Mouse (Mus musculus) cerebellum, postnatal 14 days (tissue): ENCODE data around the gene Trmt1.

ENCODE experiments used
- DNase-seq, 2 experiments: peaks; one replicate each; pipeline ENCODE4 v3.0.0; 2021; ENCODE audit warnings: mixed read lengths in 2 of 2

The Trmt1 gene

DNA sequence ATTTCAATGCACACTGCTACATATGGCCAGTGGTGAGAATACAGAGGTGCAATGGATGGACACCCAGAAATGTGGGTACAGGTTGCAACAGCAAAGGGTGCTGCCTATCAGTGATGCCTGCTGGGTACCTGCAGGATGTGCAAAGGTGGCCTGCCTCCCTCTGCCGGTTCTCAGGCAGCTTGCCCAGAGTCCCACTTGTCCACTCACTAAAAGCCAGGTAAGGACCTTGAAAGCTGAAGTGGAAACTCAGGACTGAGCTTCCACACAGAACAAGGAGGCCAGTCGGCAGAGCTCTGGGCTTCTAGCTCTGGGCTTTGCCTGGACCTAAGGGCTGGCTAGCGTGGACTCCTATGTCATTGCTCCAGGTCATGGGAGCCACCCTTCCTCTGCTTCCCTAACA, 25.2 kb downstream of the Trmt1 start:
- DNase-seq, result no peak

DNA sequence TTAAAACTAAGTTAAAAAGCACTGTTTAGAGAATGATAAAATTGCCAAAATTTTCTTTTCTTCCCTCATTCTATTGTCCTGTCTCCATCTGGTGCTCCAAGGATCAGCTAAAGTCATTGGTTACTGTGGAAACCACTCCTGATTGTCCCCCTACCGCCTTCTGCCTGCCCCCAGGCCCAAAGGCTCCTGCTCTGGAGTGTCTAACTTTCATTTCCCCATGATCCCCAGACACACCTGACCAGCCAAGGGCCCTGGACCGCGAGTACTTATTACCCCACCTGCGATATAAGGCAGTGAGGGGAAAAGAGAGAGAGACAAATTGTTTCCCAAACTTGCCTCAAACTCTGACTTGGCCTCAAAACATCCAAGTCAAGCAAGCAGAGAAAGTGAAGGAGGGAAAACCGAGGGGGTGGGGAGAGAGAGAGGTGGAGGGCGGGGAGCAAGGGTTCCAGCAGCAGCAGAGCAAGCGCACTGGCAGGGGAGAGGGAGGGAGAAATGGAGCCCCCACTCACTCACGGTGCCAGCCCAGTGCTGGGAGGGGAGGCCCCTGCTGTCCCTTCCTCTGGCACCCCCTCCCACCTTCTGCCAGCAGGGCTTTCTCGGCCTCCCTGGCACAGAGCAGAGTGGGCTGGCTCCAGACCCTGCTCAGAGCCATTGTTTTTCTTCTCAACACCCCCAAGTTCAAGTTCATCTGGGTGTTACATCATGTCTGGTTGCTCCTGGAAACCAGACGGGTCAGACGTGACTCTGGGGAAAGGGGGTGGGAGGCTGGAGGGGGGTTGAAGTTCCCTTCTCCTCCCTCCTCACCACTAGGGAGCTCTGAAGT, 26.0 kb downstream of the Trmt1 start:
- DNase-seq, result peak; percentile 52 to 68

- DNase-seq, result no peak
Observed at GRCm38 (mm10) chr8:84712759-84713120, 26.6 kb downstream of the Trmt1 start.

GRCm38 (mm10) chr8:84713381-84713780, 27.3 kb downstream of the Trmt1 start:
- no peak for DNase-seq

GRCm38 (mm10) chr8:84714161-84714560, 28.1 kb downstream of the Trmt1 start:
- DNase-seq, result no peak

DNA sequence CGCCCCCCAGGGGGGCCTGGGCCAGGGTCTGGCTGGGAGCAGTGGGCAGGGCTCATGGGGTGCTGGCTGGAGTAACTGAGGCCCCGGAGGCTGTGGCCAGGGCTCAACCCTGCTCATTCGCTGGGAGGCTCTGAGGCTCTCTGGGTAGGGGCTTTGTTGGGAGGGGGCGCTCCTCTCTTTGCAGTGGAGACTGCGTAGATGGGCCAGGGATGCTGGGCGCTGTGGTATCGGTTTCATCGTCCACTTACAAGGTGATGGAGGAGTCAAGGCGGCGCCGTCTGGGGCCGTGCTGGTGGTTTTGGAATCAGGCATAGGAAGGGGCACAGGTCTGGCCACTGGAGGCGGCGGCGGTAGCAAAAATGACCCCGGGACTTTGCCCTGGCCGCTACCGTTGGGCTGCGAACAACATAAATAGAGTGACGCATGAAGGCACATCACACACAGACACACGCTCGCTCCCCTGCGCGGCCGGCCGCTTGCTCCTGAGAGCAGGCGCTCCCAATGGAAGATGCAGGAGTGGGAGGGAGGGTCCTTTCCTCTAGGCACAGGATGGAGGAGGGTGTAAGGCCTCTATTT, 29.9 kb downstream of the Trmt1 start:
- no peak for DNase-seq

- no peak for DNase-seq
Observed at GRCm38 (mm10) chr8:84716790-84717189, 30.7 kb downstream of the Trmt1 start.

DNA sequence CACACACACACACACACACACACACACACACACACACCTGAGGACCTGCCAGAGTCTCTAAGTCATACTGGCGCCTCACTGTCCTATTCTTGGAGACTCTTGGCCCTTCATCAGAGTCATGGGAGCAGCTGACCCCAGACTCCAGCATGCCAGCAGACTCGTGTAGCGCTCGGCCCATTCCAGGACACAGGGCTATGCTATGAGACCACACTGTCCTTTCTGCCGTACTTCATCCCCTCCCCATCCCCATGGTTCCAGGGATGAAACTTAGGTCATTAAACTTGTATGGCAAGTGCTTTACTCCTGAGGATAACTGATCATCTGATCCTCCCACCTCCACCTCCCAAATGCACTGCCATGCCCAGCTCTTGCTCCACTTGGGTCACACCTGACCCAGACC, 32.4 kb downstream of the Trmt1 start:
- DNase-seq, result no peak

DNA sequence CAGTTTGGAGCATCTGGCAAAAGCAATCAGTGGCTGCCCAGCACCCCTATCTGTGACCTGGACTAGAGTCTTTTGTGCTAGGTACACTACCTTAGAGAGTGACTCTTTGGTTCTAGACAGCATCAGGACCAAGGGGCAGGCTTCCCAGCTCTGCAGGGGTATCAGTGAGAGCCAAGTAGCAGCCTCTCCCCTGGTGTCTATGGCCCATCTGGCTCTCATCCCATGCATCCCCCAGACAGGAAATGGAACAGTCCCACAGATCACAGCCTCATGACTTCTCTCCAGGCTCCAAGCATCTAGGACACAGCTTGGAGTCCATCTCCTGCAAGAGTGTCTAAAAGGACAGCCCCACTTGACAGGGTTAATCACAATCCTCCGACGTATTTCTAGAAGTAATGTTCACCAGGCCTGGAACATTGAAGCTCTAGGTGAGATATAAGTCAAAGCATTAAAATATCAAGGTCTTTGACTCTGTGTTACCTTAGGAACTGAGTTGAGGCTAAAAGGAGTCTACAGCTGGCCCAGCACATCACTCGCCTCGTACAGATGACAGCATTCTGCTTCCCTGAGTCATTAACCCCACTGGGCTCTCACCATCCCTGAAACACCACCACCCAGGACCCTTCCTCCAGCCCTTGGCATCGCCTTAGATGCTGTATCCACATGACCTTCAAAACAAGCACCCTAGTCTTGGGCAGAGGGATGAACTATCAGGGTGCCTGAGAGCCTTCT, 33.0 kb downstream of the Trmt1 start:
- peak in 1 of 2 experiments; percentile 65 for DNase-seq

DNA sequence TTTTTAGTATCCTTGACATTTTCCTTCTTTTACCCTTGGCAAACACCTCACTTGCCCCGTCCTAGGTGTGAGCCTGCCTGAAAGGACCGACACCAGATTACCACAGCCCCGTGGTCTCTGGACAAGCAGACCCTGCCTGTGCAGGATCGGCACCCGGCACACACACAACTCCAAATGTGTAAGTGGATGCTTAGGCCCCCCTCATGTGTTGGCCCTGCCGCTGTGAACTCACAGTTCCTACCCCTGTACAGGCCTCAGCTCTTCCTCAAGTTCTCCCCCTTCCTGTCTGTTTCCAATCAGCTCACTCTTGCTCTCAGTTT, 36.4 kb downstream of the Trmt1 start:
- no peak for DNase-seq

DNA sequence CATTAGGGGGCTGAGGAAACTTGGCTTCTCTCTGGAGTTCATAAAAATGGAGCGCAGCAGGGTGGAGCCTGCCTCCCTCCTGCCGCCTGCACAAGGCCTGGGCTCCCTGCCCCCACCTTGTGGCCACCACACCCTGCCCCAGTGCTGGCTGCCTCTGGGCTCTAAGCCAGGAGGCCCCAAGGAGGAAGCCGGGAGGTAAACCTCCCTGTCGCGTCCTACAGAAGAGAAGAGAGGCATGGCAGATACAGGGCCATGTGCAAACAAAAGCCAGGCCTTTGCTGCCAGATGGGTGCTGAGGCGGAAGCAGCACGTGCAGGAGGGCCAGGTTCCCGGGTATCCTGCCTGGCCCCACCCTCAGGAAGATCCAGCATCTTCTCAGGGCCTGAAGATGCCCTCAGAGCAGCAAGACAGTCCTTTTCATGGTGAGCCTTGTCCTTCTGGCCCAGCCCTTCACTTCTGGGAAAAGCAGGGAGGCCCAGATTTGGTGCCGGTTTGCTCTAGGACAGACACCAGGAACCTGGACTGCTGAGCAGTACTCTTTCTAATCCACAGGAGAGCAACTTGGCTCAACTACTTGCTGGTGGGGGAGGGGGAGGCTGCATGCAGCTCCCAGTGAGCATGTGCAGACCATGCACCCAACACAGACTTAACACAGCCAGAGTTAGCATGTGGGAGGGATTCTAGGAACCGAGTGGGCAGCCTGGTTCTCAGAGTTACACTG, 36.9 kb downstream of the Trmt1 start, which contains the start of gene G430095P16Rik:
Gene G430095P16Rik, plus strand, starts transcription at position 158 of the 721 bp plus-strand sequence.
- peak; percentile 69 to 72 for DNase-seq

GRCm38 (mm10) chr8:84723571-84723900, 37.4 kb downstream of the Trmt1 start:
- peak in 1 of 2 experiments; percentile 63 for DNase-seq

DNA sequence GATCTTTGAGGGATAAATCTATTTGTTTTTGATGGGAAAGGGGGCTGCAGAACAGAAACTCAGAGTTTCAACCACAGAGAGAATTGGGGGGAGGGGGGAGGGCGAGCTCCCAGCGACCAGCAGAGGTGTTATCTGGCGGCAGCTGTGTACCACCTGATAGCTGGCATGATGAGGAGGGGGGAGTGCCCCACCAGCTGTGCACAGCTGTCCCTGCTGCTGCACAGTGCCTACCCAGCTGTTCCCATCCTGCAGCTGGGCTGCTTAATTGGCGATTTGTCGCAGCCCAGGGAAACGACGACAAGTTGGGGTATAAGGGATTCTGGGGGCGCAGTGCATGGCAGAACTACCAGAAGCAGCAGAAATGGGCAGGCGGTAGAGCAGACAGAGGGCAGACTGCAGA, 38.6 kb downstream of the Trmt1 start:
- DNase-seq, result no peak

GRCm38 (mm10) chr8:84725246-84725940, 39.3 kb downstream of the Trmt1 start:
- DNase-seq, result no peak

GRCm38 (mm10) chr8:84725941-84726259, 39.8 kb downstream of the Trmt1 start:
- no peak for DNase-seq

DNA sequence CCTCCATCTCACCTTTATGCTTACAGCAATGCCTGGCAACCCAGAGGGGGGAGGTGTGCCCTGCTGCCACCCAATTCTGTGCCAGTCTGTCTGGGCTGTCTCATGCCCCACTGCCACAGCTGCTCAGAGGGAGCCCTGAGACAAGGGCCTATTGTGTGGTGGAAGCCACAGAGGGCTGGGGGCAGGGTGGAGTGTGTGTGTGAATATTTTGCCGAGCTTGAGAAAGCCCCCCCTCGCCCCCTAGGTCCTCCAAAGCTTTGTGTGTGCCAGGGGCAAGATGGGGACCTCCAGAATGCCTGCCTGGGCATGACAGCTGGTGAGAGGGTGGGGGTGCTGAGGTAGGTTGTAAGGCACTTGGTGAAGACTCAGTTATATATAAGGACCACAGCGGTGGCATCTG, 42.4 kb downstream of the Trmt1 start:
- peak in 1 of 2 experiments; percentile 62 for DNase-seq

- peak; percentile 82 to 84 for DNase-seq
Observed at GRCm38 (mm10) chr8:84729921-84730362, 43.8 kb downstream of the Trmt1 start.

GRCm38 (mm10) chr8:84730541-84731370, 44.6 kb downstream of the Trmt1 start:
- DNase-seq, result peak in 1 of 2 experiments; percentile 62

DNA sequence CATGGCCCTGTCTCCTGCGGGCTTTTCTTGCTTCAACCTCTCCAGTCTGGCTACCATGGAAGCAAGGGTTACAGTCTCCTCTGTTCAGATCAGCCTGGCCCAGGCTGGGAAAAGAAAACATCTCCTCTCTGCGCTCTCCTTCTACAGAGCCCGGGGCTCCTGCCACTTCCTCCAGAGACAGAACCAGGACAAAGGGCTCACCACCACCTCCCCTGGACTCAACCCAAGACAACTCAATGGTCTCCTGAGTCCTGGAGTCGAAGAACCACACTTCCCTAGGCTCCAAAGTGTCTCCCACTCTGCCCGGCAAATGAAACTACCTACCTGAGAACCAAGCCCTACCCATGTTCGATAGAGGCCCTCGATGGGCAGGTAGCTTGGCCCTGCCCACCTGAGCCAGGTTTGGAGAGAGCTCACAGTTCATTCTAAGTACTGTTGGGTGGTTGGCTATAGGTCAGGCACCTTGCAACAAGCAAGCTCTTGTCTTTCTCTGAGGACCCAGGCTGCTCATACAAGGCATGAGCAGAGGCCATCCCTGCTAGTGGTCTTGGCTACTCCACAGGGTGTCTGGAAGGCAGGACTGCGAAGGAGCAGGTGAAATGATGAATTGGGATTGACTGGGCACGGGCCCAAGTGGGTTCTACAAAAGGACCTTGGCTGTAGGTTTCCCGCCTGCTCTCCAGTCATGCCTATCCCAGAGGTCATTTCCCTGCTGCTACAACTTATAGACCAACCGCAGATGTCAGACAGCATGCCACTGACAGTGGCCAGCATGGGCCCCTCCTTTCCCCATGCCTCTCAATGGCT, 45.5 kb downstream of the Trmt1 start:
- DNase-seq, result peak in 1 of 2 experiments; percentile 68

DNA sequence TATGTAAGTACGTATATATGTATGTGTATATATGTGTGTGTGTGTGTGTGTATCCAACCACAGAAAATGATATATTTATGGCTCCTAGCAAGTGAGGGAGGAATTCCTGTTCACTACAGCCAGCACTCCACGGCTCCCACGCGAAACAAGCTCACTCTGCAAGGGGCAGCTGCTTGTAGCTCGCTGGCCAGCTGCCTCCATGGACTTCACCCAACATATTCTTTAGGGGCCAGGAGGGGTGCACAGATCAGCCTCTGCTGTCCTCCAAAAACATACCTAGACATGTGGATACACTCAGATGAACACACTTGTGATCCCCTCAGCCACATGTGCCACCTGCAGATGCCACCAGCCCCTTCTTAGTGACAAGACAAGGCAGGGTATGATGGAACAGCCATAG, 46.4 kb downstream of the Trmt1 start:
- DNase-seq, result no peak

DNA sequence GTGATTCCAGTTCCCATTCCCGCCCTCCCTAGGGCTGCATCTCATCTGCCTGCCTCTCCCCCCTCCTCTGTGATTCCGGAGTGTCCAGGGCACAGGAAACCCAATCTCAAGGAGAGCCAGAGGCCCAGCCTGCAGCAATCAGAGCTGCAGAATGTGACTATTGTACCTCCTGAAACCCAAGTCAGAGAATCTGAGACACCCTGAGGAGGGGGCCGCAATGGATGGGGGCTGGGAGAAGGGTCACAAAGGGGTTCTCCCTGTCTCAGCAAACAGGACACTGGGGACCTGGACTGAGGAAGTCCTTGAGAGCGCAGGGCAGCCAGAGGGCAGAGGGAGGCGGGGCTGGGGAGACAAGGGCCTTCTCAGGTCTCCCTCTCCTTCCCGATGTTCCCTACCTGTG, 46.9 kb downstream of the Trmt1 start:
- no peak for DNase-seq
